In genomic region chr16:22725261-22725660, GRCm38 (mm10) we compare ENCODE assay signal across 9 mouse cellular contexts.
DNase-seq lines count a peak whose midpoint lies in the region.
"Had no signal": no experiment of that assay in that cellular context is flagged by ENCODE, and none has a peak within 500 bp of the region (broad histone marks: within the 10 kb centered on the region; RNA-seq: fewer than 3 reads in every experiment).

No protein-coding gene starts in this region.

- peak; percentile 13 to 14 for DNase-seq in frontal cortex, postnatal 36 days (ENCODE audit: low spot score in 2 of 2)
- DNase-seq in frontal cortex, postnatal 10 days (ENCODE audit: low spot score in 2 of 2), result no peak
- DNase-seq in right cerebral cortex, adult 2 months (ENCODE audit: low spot score in 2 of 2), result peak; percentile 11 to 35
- DNase-seq in right cerebral cortex, postnatal 25 days, result no peak
- DNase-seq in cerebellum, adult 9-10 months, result peak; percentile 65
- DNase-seq in heart, postnatal 4 days, result peak; percentile 35
- DNase-seq in retina, postnatal 1 day, result no peak
- DNase-seq in neural tube, embryonic 10.5 days (ENCODE audit: extremely low spot score, low spot score), result no peak
- DNase-seq: lung, postnatal 36 days had no signal

Comparison
In these comparisons a context has a peak if more than half of its experiments do, and no peak if none do; other contexts are left out.
1. DNase-seq: peak in frontal cortex, postnatal 36 days (2 of 2), right cerebral cortex, adult 2 months (2 of 2), cerebellum, adult 9-10 months (single experiment) and heart, postnatal 4 days (single experiment); none in frontal cortex, postnatal 10 days (0 of 2), right cerebral cortex, postnatal 25 days (single experiment), retina, postnatal 1 day (single experiment) and neural tube, embryonic 10.5 days (single experiment).